Mouse (Mus musculus) G1E (cell line): ENCODE results near the gene Ebf3. TPM values are rescaled to one million over a fixed set of nuclear protein-coding genes. Genes with fewer than 3 reads are reported as not detected.

Source experiments
- ATAC-seq: 2 replicates; pipeline ENCODE4 v1.8.0; 2016; ENCODE audit warnings: mild to moderate bottlenecking; ENCODE audit not compliant: insufficient number of reproducible peaks, poor library complexity, low FRiP score, severe bottlenecking; ENCODE audit errors: extremely low read depth
- DNase-seq: peaks from one replicate; pipeline ENCODE4 v3.0.0; 2012; ENCODE audit warnings: low spot score
- H3K27me3 ChIP-seq: 2 replicates; pipeline ENCODE4 v1.6.1; 2012; ENCODE audit warnings: mild to moderate bottlenecking, low read length, inconsistent platforms; ENCODE audit not compliant: insufficient read depth
- H3K36me3 ChIP-seq: replicated peaks from 2 replicates; pipeline ENCODE3; 2012; ENCODE audit warnings: mild to moderate bottlenecking, inconsistent platforms
- H3K4me1 ChIP-seq: 2 replicates; pipeline ENCODE4 v1.6.1; 2012; ENCODE audit warnings: low read depth, low read length, inconsistent platforms, mixed read lengths; ENCODE audit not compliant: insufficient read depth
- H3K4me3 ChIP-seq: 2 replicates; pipeline ENCODE4 v1.5.1; 2012; ENCODE audit warnings: low read depth, mild to moderate bottlenecking, inconsistent platforms, low read length, moderate library complexity, mixed read lengths
- H3K9me3 ChIP-seq: replicated peaks from 2 replicates; pipeline ENCODE4 v1.6.1; 2012; ENCODE audit warnings: inconsistent platforms
- CTCF ChIP-seq: IDR thresholded peaks from 2 replicates; pipeline ENCODE4 v1.5.1; 2012; ENCODE audit warnings: low read depth, low read length, inconsistent platforms, mixed read lengths
- GATA1 ChIP-seq: IDR thresholded peaks from 2 replicates; pipeline ENCODE4 v1.6.1; 2012; ENCODE audit warnings: borderline replicate concordance, low read length, inconsistent platforms, mixed read lengths
- GATA2 ChIP-seq: IDR thresholded peaks from 2 replicates; pipeline ENCODE4 v1.6.1; 2012; ENCODE audit warnings: low read depth, low read length, inconsistent platforms, borderline replicate concordance
- POLR2AphosphoS5 ChIP-seq: IDR thresholded peaks from 2 replicates; pipeline ENCODE4 v1.6.1; 2012; ENCODE audit warnings: low read depth, low read length, inconsistent platforms; ENCODE audit not compliant: insufficient replicate concordance
- TAL1 ChIP-seq: conservative IDR thresholded peaks from 2 replicates; pipeline ENCODE4 v1.6.1; 2012; ENCODE audit warnings: low read depth, low read length, inconsistent platforms, mixed read lengths
- polyA plus RNA-seq: library from polyadenylated mRNA; stranded (reverse); fragments of >175 nt; gene quantifications from 2 replicates; pipeline ENCODE4 v1.2.3, GENCODE M21; 2012
- total RNA-seq, 2 experiments: library from RNA; stranded (forward) in 1 of 2; stranded (reverse) in 1 of 2; fragments of 200-1000 nt in 1 of 2; fragments of >200 nt in 1 of 2; fragmentation: Nextera tagmentation in 1 of 2; gene quantifications; 2 replicates each; pipeline ENCODE4 v1.2.3; 2014 to 2017

The Ebf3 gene
- total and polyA plus RNA-seq, 3 experiments: 0.16 TPM; not detected in 2

GRCm38 (mm10) chr7:137289290-137289957 is 24.8 kb downstream of the Ebf3 start:
- ATAC-seq (no peak), DNase-seq (no peak)
- Histone ChIP-seq H3K4me1 (no peaks in the 10 kb centered on the region), H3K36me3 (no peaks in the 10 kb centered on the region), H3K27me3 (no peaks in the 10 kb centered on the region), H3K4me3 (no peak overlapping the region), H3K9me3 (peaks cover 82% of the 10 kb centered on the region)
- TF ChIP-seq CTCF (no peak), POLR2AphosphoS5 (no peak), GATA2 (no peak), TAL1 (no peak), GATA1 (no peak)

- TF ChIP-seq TAL1: no peak
- TF ChIP-seq GATA1: no peak
- H3K27me3 ChIP-seq: no peaks in the 10 kb centered on the region
Observed at GRCm38 (mm10) chr7:137278171-137278570, 36.1 kb downstream of the Ebf3 start.

GRCm38 (mm10) chr7:137277713-137278112 is 36.5 kb downstream of the Ebf3 start:
- no peak overlapping the region for H3K4me3 ChIP-seq
- no peaks in the 10 kb centered on the region for H3K36me3 ChIP-seq
- peaks cover 85% of the 10 kb centered on the region for H3K9me3 ChIP-seq
- DNase-seq: no peak
- TF ChIP-seq GATA2 (no peak), CTCF (no peak), GATA1 (no peak), TAL1 (no peak), POLR2AphosphoS5 (no peak)
- no peak for ATAC-seq
- H3K4me1 ChIP-seq: no peaks in the 10 kb centered on the region
- no peaks in the 10 kb centered on the region for H3K27me3 ChIP-seq

More at GRCm38 (mm10) chr7:137278171-137278570, 36.1 kb downstream of the Ebf3 start:
- H3K9me3 ChIP-seq: peaks cover 84% of the 10 kb centered on the region
- no peaks in the 10 kb centered on the region for H3K36me3 ChIP-seq
- H3K4me1 ChIP-seq: no peaks in the 10 kb centered on the region
- ATAC-seq (no peak), DNase-seq (no peak)
- H3K4me3 ChIP-seq: no peak overlapping the region

DNA sequence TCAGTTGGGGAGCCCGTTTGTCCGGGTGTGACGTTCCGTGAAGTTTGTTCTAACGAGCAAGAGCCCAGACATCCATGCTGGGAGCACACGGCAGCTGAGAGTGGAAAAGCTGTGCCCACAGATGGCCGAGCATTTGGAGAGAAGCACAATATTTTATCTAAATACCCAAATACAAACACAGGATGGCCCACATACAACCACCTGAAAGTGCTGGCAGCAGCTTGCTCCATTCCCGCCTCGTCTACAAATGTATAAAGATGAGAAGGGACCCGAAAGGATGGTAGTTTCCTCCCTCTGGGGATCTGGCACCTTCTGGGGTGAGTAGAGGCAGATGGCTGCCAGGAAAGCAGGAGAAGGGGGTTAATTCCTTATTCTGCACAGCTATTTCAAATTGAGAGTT is 42.0 kb downstream of the Ebf3 start:
- H3K4me1 ChIP-seq: no peaks in the 10 kb centered on the region
- H3K9me3 ChIP-seq: peaks cover 83% of the 10 kb centered on the region
- no peaks in the 10 kb centered on the region for H3K36me3 ChIP-seq
- no peak overlapping the region for H3K4me3 ChIP-seq
- no peaks in the 10 kb centered on the region for H3K27me3 ChIP-seq
- TF ChIP-seq CTCF: no peak
- TF ChIP-seq POLR2AphosphoS5: no peak
- TF ChIP-seq GATA2: no peak
- TF ChIP-seq GATA1: no peak
- no peak for TF ChIP-seq TAL1
- DNase-seq (no peak), ATAC-seq (no peak)

DNA sequence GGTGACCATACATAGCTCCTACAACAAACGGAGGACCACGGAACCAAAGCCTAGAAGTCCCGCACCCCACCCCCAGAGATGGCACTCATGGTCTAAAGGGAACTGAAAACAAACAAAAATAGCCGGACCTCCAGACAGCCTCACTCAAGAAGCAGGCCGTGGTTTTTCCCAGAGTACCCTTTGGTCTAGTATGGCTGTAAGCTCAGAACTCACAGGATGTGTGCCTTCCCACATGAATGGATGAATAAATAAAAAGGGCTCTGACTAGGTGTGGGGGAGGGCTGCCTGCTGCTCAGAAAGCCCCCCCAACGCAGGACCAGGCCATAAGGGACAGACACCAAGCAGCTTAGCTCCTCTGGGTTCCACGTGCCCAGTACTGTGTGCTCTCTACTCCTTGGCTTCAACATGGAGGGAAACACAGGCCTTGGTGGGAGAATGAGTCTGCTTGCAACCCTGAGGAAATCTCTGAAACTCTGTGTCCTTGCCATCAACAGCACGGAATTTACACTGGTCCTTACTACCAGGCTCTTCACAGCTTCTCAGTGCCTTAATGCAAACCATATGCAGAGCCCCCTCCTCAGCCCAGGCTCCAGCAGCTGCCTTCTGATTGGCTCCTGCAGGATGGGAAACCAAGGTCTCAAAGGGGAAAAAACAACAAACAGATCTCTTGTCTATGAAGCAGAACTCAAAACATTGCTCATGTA is 45.6 kb downstream of the Ebf3 start:
- H3K4me3 ChIP-seq: no peak overlapping the region

GRCm38 (mm10) chr7:137267441-137267840 is 46.8 kb downstream of the Ebf3 start:
- TF ChIP-seq CTCF (no peak), GATA2 (no peak), POLR2AphosphoS5 (no peak), GATA1 (no peak), TAL1 (no peak)
- Histone ChIP-seq H3K4me3 (no peak overlapping the region), H3K4me1 (no peaks in the 10 kb centered on the region)

More for the DNA sequence above, 45.6 kb downstream of the Ebf3 start:
- H3K27me3 ChIP-seq: no peaks in the 10 kb centered on the region
- no peak for TF ChIP-seq TAL1
- TF ChIP-seq CTCF: no peak
- TF ChIP-seq GATA2: no peak
- TF ChIP-seq GATA1: no peak
- TF ChIP-seq POLR2AphosphoS5: no peak
- ATAC-seq: no peak
- H3K36me3 ChIP-seq: no peaks in the 10 kb centered on the region
- H3K4me1 ChIP-seq: no peaks in the 10 kb centered on the region
- DNase-seq: no peak
- peaks cover 80% of the 10 kb centered on the region for H3K9me3 ChIP-seq

More at GRCm38 (mm10) chr7:137267441-137267840, 46.8 kb downstream of the Ebf3 start:
- Histone ChIP-seq H3K9me3 (peaks cover 78% of the 10 kb centered on the region), H3K27me3 (no peaks in the 10 kb centered on the region), H3K36me3 (no peaks in the 10 kb centered on the region)
- ATAC-seq (no peak), DNase-seq (no peak)
